Mouse (Mus musculus): Measurements from ENCODE around the gene Hdac9.

DNA sequence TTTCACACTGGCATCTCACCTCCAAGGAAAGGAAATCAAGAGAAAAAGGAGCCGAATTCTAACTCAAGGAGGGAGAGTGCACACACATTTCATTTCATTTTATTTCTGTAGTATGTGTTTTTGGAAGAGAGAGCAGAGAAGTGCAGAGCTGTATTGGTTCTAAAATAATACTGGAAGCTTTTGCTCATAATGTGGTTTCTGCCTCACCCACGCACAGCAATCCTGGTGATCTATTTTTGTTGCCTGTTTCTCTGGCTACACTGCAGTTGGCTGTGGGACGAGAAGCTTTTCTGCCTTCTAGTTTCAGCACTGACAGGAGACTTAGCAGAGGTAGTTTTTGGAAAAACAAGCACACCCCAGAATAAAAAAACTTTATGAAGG lies 387.7 kb downstream of the Hdac9 start:
- TF ChIP-seq CTCF (IDR thresholded peaks at IDR 0.05; ENCODE audit: control insufficient read depth, insufficient read depth, low read length) (no peak), POLR2A (IDR thresholded peaks at IDR 0.05; ENCODE audit: borderline replicate concordance, control insufficient read depth, low read depth, low read length) (no peak)
